Mouse (Mus musculus): ENCODE measurements at regions not wholly inside any gene's neighbourhood (a gene's known extent, or its start where the extent isn't known, plus 50 kb on each side); places are given as distances from the start of the nearest gene placed in this dataset.
A peak's percentile ranks its signal among the peaks of the same experiment; 100 is the strongest.

DNA sequence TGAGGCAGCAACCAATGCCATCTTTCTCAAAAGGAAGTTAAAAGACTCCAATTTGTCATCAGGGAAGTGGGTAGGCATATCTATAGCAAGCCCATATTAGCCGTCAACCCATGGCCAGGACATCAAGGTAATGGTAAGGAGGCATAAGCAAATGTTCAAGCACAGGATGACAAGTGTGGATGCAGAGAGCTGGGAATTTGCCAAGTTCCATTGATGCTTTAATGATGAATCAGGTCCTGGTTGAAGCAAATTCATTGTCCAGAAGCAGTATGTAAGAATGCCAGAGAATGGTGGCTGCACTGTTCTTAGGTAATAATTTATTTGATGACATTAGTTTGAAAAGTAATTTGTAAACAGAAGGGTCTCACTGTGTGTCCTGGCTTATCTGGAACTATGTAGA, 734.8 kb downstream of the Inhba start:
- Histone ChIP-seq H3K4me3 (replicated peaks; ENCODE audit: extremely low read depth, low read depth, low read length) (no peak overlapping the region), H3K4me1 (ENCODE audit: control insufficient read depth, insufficient read depth, low read length) (no peaks in the 10 kb centered on the region)
- TF ChIP-seq POLR2A (IDR thresholded peaks at IDR 0.05; ENCODE audit: borderline replicate concordance, extremely low read depth, low read depth, low read length), result no peak
- no peak for TF ChIP-seq CTCF (IDR thresholded peaks at IDR 0.05; ENCODE audit: insufficient read depth, low read length)
- DNase-seq, result no peak
- WGBS, result 75% methylated on average over 1 of the region's 1 CpGs

DNA sequence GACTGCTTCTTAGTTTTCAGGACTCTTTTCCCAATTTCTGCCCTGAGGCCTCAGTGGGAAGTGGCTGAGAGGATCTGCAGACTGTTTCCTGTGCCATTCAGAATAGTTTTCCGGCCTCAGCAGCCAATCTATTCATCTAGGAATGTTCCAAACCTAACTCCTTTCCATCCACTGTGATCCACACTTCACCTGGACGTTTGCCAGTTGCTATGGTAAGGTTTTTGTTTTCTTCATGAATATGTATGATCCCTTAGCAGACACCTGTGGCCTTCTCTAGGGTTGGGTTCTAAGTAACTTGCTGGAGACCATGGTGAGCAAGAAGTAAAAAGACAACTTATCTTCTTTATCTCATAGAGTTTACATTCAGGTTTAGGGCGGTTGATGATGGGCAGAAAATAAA, 744.6 kb downstream of the Inhba start:
- 37% methylated on average over 3 of the region's 3 CpGs for WGBS
- no peaks in the 10 kb centered on the region for H3K4me1 ChIP-seq (ENCODE audit: control insufficient read depth, insufficient read depth, low read length)
- no peak overlapping the region for H3K4me3 ChIP-seq (replicated peaks; ENCODE audit: extremely low read depth, low read depth, low read length)
- DNase-seq, result no peak
- no peak for TF ChIP-seq CTCF (IDR thresholded peaks at IDR 0.05; ENCODE audit: insufficient read depth, low read length)
- TF ChIP-seq POLR2A (IDR thresholded peaks at IDR 0.05; ENCODE audit: borderline replicate concordance, extremely low read depth, low read depth, low read length), result no peak

GRCm38 (mm10) chr13:16760045-16760444, 748.4 kb downstream of the Inhba start:
- Histone ChIP-seq H3K4me1 (ENCODE audit: control insufficient read depth, insufficient read depth, low read length) (no peaks in the 10 kb centered on the region), H3K4me3 (replicated peaks; ENCODE audit: extremely low read depth, low read depth, low read length) (no peak overlapping the region)
- DNase-seq, result no peak
- TF ChIP-seq POLR2A (IDR thresholded peaks at IDR 0.05; ENCODE audit: borderline replicate concordance, extremely low read depth, low read depth, low read length) (no peak), CTCF (IDR thresholded peaks at IDR 0.05; ENCODE audit: insufficient read depth, low read length) (no peak)

- no peak for DNase-seq
- 42% methylated on average over 4 of the region's 4 CpGs for WGBS
- no peaks in the 10 kb centered on the region for H3K4me1 ChIP-seq (ENCODE audit: control insufficient read depth, insufficient read depth, low read length)
- TF ChIP-seq CTCF (IDR thresholded peaks at IDR 0.05; ENCODE audit: insufficient read depth, low read length) (no peak), POLR2A (IDR thresholded peaks at IDR 0.05; ENCODE audit: borderline replicate concordance, extremely low read depth, low read depth, low read length) (no peak)
- no peak overlapping the region for H3K4me3 ChIP-seq (replicated peaks; ENCODE audit: extremely low read depth, low read depth, low read length)
These were observed 749.8 kb downstream of the Inhba start for GRCm38 (mm10) chr13:16761415-16761814.

DNA sequence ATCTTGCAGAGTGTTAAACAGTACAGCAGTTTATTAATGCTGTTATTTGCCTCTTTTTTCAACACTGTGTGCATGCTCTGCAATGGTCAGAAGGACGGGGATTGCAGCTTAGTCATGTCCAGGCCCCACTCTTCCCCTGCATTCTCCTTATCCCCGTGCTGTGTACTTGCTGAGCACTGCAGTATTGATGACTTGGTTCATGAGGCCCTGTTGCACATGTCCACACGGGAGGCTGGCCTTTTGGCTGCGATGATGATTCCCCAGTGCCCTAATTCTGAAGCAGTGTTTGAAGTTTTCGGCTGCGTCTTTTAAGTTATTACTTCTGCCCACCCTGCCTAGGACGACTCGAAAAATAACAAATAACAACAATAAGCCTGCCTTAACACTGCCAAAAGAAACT, 750.7 kb downstream of the Inhba start:
- TF ChIP-seq POLR2A (IDR thresholded peaks at IDR 0.05; ENCODE audit: borderline replicate concordance, extremely low read depth, low read depth, low read length) (no peak), CTCF (IDR thresholded peaks at IDR 0.05; ENCODE audit: insufficient read depth, low read length) (no peak)
- 90% methylated on average over 8 of the region's 8 CpGs for WGBS
- Histone ChIP-seq H3K4me1 (ENCODE audit: control insufficient read depth, insufficient read depth, low read length) (no peaks in the 10 kb centered on the region), H3K4me3 (replicated peaks; ENCODE audit: extremely low read depth, low read depth, low read length) (no peak overlapping the region)
- DNase-seq, result no peak

GRCm38 (mm10) chr13:16762727-16763512, 751.3 kb downstream of the Inhba start:
- no peak for TF ChIP-seq CTCF (IDR thresholded peaks at IDR 0.05; ENCODE audit: insufficient read depth, low read length)
- TF ChIP-seq POLR2A (IDR thresholded peaks at IDR 0.05; ENCODE audit: borderline replicate concordance, extremely low read depth, low read depth, low read length), result no peak
- Histone ChIP-seq H3K4me1 (ENCODE audit: control insufficient read depth, insufficient read depth, low read length) (no peaks in the 10 kb centered on the region), H3K4me3 (replicated peaks; ENCODE audit: extremely low read depth, low read depth, low read length) (no peak overlapping the region)
- DNase-seq, result no peak
- 88% methylated on average over 8 of the region's 8 CpGs for WGBS

GRCm38 (mm10) chr13:16763746-16764145, 752.1 kb downstream of the Inhba start:
- TF ChIP-seq POLR2A (IDR thresholded peaks at IDR 0.05; ENCODE audit: borderline replicate concordance, extremely low read depth, low read depth, low read length), result no peak
- peak; percentile 32; the same call in 1 of the 2 replicates for TF ChIP-seq CTCF (IDR thresholded peaks at IDR 0.05; ENCODE audit: insufficient read depth, low read length)
- WGBS, result 5% methylated on average over 2 of the region's 2 CpGs
- no peaks in the 10 kb centered on the region for H3K4me1 ChIP-seq (ENCODE audit: control insufficient read depth, insufficient read depth, low read length)
- H3K4me3 ChIP-seq (replicated peaks; ENCODE audit: extremely low read depth, low read depth, low read length), result no peak overlapping the region
- DNase-seq, result no peak

GRCm38 (mm10) chr13:16769409-16769808, 757.8 kb downstream of the Inhba start:
- Histone ChIP-seq H3K4me1 (ENCODE audit: control insufficient read depth, insufficient read depth, low read length) (no peaks in the 10 kb centered on the region), H3K4me3 (replicated peaks; ENCODE audit: extremely low read depth, low read depth, low read length) (no peak overlapping the region)
- WGBS, result 65% methylated on average over 2 of the region's 2 CpGs
- no peak for TF ChIP-seq POLR2A (IDR thresholded peaks at IDR 0.05; ENCODE audit: borderline replicate concordance, extremely low read depth, low read depth, low read length)
- no peak for TF ChIP-seq CTCF (IDR thresholded peaks at IDR 0.05; ENCODE audit: insufficient read depth, low read length)
- no peak for DNase-seq

GRCm38 (mm10) chr13:16769848-16770422, 758.3 kb downstream of the Inhba start:
- 69% methylated on average over 6 of the region's 6 CpGs for WGBS

DNA sequence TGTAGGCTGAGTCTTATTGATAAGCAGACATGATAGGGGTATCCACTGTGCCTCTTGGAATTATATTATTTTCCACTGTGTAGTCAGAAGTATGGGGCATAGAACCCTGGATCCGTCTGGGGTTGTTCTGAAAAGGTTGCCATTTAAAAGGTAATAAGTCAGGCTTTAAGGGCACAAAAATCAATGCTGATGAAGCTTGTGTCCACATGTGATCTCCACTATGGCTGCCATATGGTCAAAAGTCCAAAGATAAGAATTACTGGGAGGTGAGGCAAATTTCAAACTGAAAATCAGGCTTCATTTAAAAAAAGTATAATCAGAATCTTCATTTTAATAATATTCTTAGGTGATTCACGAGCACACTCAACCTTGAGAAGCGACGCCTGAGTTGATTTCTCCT, 760.2 kb downstream of the Inhba start:
- 86% methylated on average over 4 of the region's 4 CpGs for WGBS
- DNase-seq, result no peak

More at GRCm38 (mm10) chr13:16769848-16770422, 758.3 kb downstream of the Inhba start:
- Histone ChIP-seq H3K4me1 (ENCODE audit: control insufficient read depth, insufficient read depth, low read length) (no peaks in the 10 kb centered on the region), H3K4me3 (replicated peaks; ENCODE audit: extremely low read depth, low read depth, low read length) (no peak overlapping the region)
- DNase-seq, result no peak
- TF ChIP-seq POLR2A (IDR thresholded peaks at IDR 0.05; ENCODE audit: borderline replicate concordance, extremely low read depth, low read depth, low read length), result no peak
- no peak for TF ChIP-seq CTCF (IDR thresholded peaks at IDR 0.05; ENCODE audit: insufficient read depth, low read length)

More for the DNA sequence above, 760.2 kb downstream of the Inhba start:
- H3K4me3 ChIP-seq (replicated peaks; ENCODE audit: extremely low read depth, low read depth, low read length), result no peak overlapping the region
- H3K4me1 ChIP-seq (ENCODE audit: control insufficient read depth, insufficient read depth, low read length), result no peaks in the 10 kb centered on the region
- no peak for TF ChIP-seq CTCF (IDR thresholded peaks at IDR 0.05; ENCODE audit: insufficient read depth, low read length)
- TF ChIP-seq POLR2A (IDR thresholded peaks at IDR 0.05; ENCODE audit: borderline replicate concordance, extremely low read depth, low read depth, low read length), result no peak

All from lung, adult 2 months (tissue).